Mouse (Mus musculus) lung, embryonic 14.5 days (tissue): ENCODE measurements at regions not wholly inside any gene's neighbourhood (a gene's known extent, or its start where the extent isn't known, plus 50 kb on each side); places are given as distances from the start of the nearest gene placed in this dataset.

Experiments used
- ATAC-seq: fragments of 200-750 bp; cut with Nextera tagmentation; 2 replicates; pipeline ENCODE4 v1.8.0; 2017; ENCODE audit warnings: mild to moderate bottlenecking, moderate TSS enrichment, moderate library complexity; ENCODE audit not compliant: insufficient read depth
- DNase-seq: peaks from one replicate; pipeline ENCODE4 v3.0.0-alpha.2; 2015
- H3K27ac ChIP-seq: fragments of 300-500 bp; sonication (generic); 2 replicates; pipeline ENCODE4 v1.5.1; 2014; ENCODE audit warnings: low read depth, mild to moderate bottlenecking, moderate library complexity
- H3K27me3 ChIP-seq: fragments of 300-500 bp; sonication (generic); 2 replicates; pipeline ENCODE4 v1.6.1; 2014; ENCODE audit warnings: low read length, control low read depth; ENCODE audit not compliant: insufficient read depth
- H3K36me3 ChIP-seq: fragments of 300-500 bp; sonication (generic); 2 replicates; pipeline ENCODE4 v1.6.1; 2014; ENCODE audit warnings: control low read depth; ENCODE audit not compliant: insufficient read depth
- H3K4me1 ChIP-seq: fragments of 300-500 bp; sonication (generic); 2 replicates; pipeline ENCODE4 v1.6.1; 2014; ENCODE audit warnings: antibody characterized with exemption, control low read depth; ENCODE audit not compliant: insufficient read depth
- H3K4me2 ChIP-seq: fragments of 300-500 bp; sonication (generic); 2 replicates; pipeline ENCODE4 v1.6.1; 2014; ENCODE audit warnings: mild to moderate bottlenecking
- H3K4me3 ChIP-seq: fragments of 300-500 bp; sonication (generic); 2 replicates; pipeline ENCODE4 v1.5.1; 2014; ENCODE audit warnings: low read depth, low read length
- H3K9ac ChIP-seq: fragments of 300-500 bp; sonication (generic); 2 replicates; pipeline ENCODE4 v1.6.1; 2014
- H3K9me3 ChIP-seq: fragments of 300-500 bp; sonication (generic); 2 replicates; pipeline ENCODE4 v1.6.1; 2016; ENCODE audit warnings: low read depth, low read length, control low read depth
- CTCF ChIP-seq: IDR thresholded peaks from 2 replicates; pipeline ENCODE4 v1.5.1; 2016; ENCODE audit warnings: antibody characterized with exemption, low read depth
- WGBS: fragments of 180-500 bp; shearing (Covaris S2); extraction: QIAGEN DNeasy Blood & Tissue Kit; methylation state at CpG from one replicate; pipeline ENCODE4 v1.1.7; 2014; 5-methylcytosine and 5-hydroxymethylcytosine counted together

DNA sequence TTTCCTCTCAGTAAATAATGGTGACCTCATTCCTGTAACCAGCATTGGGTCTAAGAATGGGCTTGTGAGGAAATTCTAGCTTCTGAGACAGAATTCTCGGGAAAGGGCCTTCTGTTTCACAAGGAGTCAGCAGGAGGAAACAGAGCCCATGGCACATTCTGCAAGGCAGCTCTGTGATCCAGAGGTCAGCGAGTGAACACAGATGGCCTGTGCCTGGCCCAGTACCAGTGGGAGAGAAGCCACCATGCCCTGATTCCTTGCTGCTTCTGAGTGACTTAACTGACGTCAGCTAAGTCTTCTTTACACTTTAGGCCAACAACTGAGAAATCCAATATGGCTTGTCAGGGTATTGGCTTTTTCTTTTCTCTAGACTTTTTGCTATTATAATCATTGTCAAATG lies 342.5 kb upstream of the Tmc3 start:
- DNase-seq: peak; percentile 19

GRCm38 (mm10) chr7:83245867-83246266 lies 338.9 kb upstream of the Tmc3 start:
- 34% methylated on average over 2 of the region's 2 CpGs for WGBS
- TF ChIP-seq CTCF: no peak
- H3K4me1 ChIP-seq: peaks cover 5% of the 10 kb centered on the region; the same call in 1 of the 2 replicates
- ATAC-seq (peak; percentile 63; the same call in 1 of the 2 replicates), DNase-seq (peak; percentile 54)
- no peak overlapping the region for H3K9ac ChIP-seq
- no peak overlapping the region for H3K4me3 ChIP-seq
- no peak overlapping the region for H3K4me2 ChIP-seq
- no peaks in the 10 kb centered on the region for H3K9me3 ChIP-seq
- no peaks in the 10 kb centered on the region for H3K27me3 ChIP-seq
- no peaks in the 10 kb centered on the region for H3K36me3 ChIP-seq
- H3K27ac ChIP-seq: no peak overlapping the region

More for the DNA sequence above, 342.5 kb upstream of the Tmc3 start:
- no peaks in the 10 kb centered on the region for H3K27me3 ChIP-seq
- H3K9me3 ChIP-seq: no peaks in the 10 kb centered on the region
- H3K27ac ChIP-seq: no peak overlapping the region
- H3K4me2 ChIP-seq: no peak overlapping the region
- H3K4me3 ChIP-seq: no peak overlapping the region
- TF ChIP-seq CTCF: no peak
- peaks cover 5% of the 10 kb centered on the region; the same call in 1 of the 2 replicates for H3K4me1 ChIP-seq
- WGBS: 33% methylated on average over 3 of the region's 3 CpGs
- no peak for ATAC-seq
- H3K36me3 ChIP-seq: no peaks in the 10 kb centered on the region
- no peak overlapping the region for H3K9ac ChIP-seq

DNA sequence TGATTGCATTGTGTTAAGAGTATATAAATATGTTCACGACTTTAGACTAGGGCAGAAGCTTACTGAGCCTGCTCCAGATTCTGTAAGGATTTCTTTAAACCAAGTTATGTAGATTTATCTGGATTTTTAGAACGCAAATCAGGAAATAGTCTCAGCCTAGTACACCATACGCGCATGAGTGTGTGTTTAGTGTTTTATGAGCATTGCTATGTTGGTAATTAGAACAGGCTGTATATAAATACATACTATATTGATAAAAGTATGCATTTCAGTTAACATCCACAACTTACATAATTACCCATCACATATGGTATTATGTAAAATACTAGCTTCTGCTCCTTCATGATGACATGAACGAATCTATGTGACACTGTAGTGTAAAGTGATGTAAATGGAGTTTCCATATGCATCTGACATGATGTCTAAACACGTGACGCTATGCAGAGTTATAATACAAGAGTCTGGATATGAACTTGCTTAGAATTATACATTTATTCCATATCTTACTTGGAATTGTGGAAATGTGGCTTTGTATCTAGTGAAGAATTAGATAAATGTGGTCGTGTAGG lies 332.6 kb upstream of the Tmc3 start:
- DNase-seq (no peak), ATAC-seq (no peak)
- Histone ChIP-seq H3K9ac (no peak overlapping the region), H3K4me2 (no peak overlapping the region), H3K27me3 (no peaks in the 10 kb centered on the region), H3K9me3 (no peaks in the 10 kb centered on the region), H3K4me3 (no peak overlapping the region), H3K4me1 (peaks cover 5% of the 10 kb centered on the region), H3K36me3 (no peaks in the 10 kb centered on the region), H3K27ac (no peak overlapping the region)
- no peak for TF ChIP-seq CTCF
- 80% methylated on average over 8 of the region's 8 CpGs for WGBS

DNA sequence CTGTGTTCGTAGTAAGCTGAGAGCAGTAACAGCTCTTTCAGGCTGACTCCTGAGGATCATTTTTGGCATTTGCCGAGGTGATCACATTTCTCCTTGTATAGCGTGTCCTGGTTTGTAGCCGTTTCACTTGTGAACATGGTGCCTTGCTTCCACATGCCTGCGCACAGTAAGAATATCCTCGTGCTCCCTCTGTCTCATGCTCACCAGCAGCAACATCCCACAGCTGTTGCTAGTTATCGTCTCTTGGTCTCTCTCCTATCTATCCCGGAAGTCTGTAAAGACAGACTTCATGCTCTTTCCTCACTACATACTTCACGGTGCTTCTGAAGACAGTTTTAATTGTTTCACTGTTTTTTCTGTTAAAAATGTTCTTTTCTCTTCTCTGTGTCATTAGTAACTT lies 331.7 kb upstream of the Tmc3 start:
- H3K9me3 ChIP-seq: no peaks in the 10 kb centered on the region
- 49% methylated on average over 9 of the region's 9 CpGs for WGBS
- no peak overlapping the region for H3K4me3 ChIP-seq
- no peaks in the 10 kb centered on the region for H3K27me3 ChIP-seq
- H3K4me1 ChIP-seq: peaks cover 5% of the 10 kb centered on the region
- H3K4me2 ChIP-seq: no peak overlapping the region
- H3K9ac ChIP-seq: no peak overlapping the region
- no peaks in the 10 kb centered on the region for H3K36me3 ChIP-seq
- ATAC-seq: peak; percentile 70
- H3K27ac ChIP-seq: peak overlapping the region; percentile 68
- peak; percentile 53 for DNase-seq
- no peak for TF ChIP-seq CTCF

DNA sequence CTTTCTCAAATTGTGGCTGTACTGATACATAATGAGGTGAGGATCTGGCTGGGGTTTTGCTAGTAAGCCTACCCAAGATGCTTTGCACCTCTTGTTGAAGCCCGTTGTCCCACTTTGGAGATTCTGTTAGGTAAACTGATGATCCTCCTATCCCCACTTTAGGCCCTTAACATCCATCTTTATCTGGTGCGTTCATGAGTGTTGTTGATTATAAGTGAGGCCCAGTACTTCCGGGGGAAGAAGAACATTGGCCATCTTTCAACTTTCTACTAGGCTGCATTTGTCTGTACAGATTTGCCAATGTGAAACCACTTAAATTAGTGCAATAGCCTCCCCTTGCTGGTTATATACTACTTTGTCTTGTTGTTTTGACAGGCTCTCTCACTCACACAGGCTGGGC lies 331.3 kb upstream of the Tmc3 start:
- Histone ChIP-seq H3K4me1 (peaks cover 5% of the 10 kb centered on the region), H3K9me3 (no peaks in the 10 kb centered on the region), H3K4me3 (no peak overlapping the region), H3K9ac (no peak overlapping the region), H3K4me2 (no peak overlapping the region), H3K27ac (peak overlapping the region; percentile 68), H3K36me3 (no peaks in the 10 kb centered on the region), H3K27me3 (no peaks in the 10 kb centered on the region)
- ATAC-seq (peak; percentile 56; the same call in 1 of the 2 replicates), DNase-seq (peak; percentile 67)
- 34% methylated on average over 3 of the region's 3 CpGs for WGBS
- TF ChIP-seq CTCF: no peak

- Histone ChIP-seq H3K9ac (no peak overlapping the region), H3K4me1 (peaks cover 5% of the 10 kb centered on the region), H3K9me3 (no peaks in the 10 kb centered on the region), H3K27ac (no peak overlapping the region), H3K36me3 (no peaks in the 10 kb centered on the region), H3K4me3 (no peak overlapping the region), H3K27me3 (no peaks in the 10 kb centered on the region), H3K4me2 (no peak overlapping the region)
- DNase-seq (no peak), ATAC-seq (no peak)
- WGBS: 76% methylated on average over 4 of the region's 4 CpGs
- no peak for TF ChIP-seq CTCF
Observed at GRCm38 (mm10) chr7:83254411-83254810, 330.3 kb upstream of the Tmc3 start.

DNA sequence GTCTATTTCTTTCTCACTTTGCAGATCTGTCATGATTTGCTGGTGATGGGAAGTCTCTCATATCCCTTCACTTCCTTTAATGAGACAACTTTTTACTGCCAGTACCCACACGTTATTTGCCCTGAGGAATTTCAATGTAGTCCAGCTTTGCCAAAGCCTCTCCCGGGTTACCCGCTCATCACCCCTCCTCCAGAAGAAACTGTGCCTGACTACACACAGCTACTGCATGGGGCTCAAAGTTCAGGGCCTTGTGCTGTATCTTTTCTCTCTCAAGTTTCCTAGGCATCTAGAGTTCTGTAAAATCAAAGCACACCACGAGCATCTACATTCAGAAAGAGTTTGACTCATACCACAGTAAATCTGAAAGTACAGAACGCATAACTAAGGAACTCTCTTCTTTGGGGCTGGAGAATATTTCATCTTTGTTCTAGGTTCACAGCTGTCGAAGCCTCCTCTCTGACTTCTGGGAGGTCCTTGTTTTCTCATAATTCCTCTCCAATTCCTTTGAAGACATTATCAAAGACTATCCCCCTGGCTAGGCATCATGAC lies 328.4 kb upstream of the Tmc3 start:
- Histone ChIP-seq H3K4me2 (no peak overlapping the region), H3K27ac (no peak overlapping the region), H3K4me1 (peaks cover 5% of the 10 kb centered on the region), H3K36me3 (no peaks in the 10 kb centered on the region), H3K27me3 (no peaks in the 10 kb centered on the region), H3K4me3 (no peak overlapping the region), H3K9ac (no peak overlapping the region), H3K9me3 (no peaks in the 10 kb centered on the region)
- ATAC-seq: no peak
- WGBS: 63% methylated on average over 6 of the region's 6 CpGs
- TF ChIP-seq CTCF: no peak
- no peak for DNase-seq
